Mouse (Mus musculus): Measurements from ENCODE around the gene Ccdc116.
A peak's percentile ranks its signal among the peaks of the same experiment; 100 is the strongest.

The Ccdc116 gene

GRCm38 (mm10) chr16:17131191-17132088 is 15.6 kb downstream of the Ccdc116 start:
- DNase-seq (ENCODE audit: low read depth, low spot score): no peak

GRCm38 (mm10) chr16:17127292-17127691 is 19.7 kb downstream of the Ccdc116 start:
- no peak for DNase-seq (ENCODE audit: low read depth, low spot score)

DNA sequence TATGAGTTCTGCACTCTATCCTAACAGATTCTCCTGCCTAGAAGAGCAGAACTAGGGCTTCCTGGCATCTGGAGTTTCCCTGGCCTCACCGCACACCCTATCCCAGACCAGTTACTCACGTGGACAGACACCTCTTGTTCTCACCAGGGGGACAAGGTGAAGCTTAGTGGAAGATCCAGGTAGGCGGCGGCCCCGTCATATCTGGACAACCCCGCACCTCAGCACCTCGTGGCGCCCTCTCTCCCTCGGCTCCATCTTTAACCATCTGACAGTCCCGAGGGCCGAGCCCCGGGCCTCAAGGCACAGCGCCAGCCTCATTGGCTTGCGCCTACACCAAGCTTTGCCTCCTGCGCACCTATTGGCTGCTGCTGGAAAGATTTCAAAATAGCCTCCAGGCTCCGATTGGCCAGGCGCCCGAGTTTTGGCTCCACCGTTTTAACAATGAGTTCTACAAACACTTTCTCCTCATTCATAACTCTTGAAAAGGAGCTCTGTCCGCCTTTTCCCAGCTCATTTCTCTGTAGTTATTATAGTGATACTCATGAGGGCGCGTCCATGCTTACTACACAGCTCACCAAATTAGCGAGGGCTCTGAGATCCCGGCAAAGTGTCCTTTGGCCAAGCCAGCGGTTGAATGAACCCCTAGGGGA is 22.0 kb downstream of the Ccdc116 start, which contains the start of gene 2610318N02Rik:
2610318N02Rik (minus strand) TSS at position 297 of the 650 bp plus-strand sequence.
- peak; percentile 84 for DNase-seq (ENCODE audit: low read depth, low spot score)

DNA sequence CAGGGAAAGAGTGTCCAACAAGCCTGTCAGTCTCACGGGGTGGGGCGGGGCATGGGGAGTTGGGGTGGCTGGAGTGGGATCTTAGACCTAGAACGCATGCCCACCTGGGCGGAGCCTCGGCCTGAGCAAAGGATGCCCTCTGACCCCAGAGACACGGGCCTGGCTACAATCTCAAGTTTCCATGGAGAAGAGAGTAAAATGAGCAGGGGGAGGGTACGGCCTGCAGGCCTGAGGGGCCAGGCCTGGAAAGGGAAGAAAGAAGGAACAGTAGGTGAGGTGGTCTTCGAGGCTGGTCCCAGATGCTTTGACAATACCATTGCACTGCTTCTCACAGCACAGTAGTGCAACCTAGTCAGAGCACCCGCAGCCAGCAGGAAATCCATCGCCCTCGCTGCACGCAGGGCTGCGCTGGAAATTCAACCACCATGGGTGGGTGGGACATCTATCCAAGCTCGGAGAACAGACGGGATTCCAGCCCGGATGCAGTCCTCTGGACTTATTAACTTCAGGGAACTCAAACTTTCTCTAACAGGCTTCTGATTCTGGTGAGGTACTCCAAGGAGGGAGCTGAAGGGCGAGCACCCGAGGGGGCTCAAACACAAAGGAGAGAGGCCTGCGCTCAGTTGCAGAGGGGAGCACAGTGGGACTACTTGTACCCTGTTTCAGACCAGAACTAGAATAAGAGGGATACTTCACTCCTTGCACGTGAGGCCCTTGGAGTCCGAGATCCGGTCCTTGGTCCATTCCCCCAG is 22.7 kb downstream of the Ccdc116 start:
- DNase-seq (ENCODE audit: low read depth, low spot score): no peak

GRCm38 (mm10) chr16:17121569-17121968 is 25.5 kb downstream of the Ccdc116 start:
- no peak for DNase-seq (ENCODE audit: low read depth, low spot score)

DNA sequence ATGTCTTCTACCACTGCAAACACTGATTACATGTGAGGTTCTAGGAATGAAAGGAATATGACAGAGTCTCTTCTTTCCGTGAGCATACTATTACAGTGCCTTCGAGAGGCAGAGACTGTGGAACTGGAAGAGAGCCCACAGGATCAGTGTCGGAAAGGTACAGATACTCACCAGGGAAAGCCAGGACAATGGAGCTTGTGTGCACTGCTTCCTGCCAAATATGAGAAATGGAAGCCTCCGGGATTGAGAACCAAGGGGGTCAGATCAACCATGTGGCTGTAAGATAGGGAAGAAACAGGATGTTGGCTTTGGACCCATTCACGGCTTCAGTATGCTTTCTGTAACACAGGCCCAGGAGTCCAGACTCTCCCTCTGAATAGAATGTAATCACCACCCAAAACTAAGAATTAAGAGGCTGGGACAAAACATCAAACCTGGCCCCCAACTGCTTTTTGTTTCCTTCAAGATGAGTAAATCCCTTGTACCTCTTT is 29.7 kb downstream of the Ccdc116 start:
- no peak for DNase-seq (ENCODE audit: low read depth, low spot score)

DNA sequence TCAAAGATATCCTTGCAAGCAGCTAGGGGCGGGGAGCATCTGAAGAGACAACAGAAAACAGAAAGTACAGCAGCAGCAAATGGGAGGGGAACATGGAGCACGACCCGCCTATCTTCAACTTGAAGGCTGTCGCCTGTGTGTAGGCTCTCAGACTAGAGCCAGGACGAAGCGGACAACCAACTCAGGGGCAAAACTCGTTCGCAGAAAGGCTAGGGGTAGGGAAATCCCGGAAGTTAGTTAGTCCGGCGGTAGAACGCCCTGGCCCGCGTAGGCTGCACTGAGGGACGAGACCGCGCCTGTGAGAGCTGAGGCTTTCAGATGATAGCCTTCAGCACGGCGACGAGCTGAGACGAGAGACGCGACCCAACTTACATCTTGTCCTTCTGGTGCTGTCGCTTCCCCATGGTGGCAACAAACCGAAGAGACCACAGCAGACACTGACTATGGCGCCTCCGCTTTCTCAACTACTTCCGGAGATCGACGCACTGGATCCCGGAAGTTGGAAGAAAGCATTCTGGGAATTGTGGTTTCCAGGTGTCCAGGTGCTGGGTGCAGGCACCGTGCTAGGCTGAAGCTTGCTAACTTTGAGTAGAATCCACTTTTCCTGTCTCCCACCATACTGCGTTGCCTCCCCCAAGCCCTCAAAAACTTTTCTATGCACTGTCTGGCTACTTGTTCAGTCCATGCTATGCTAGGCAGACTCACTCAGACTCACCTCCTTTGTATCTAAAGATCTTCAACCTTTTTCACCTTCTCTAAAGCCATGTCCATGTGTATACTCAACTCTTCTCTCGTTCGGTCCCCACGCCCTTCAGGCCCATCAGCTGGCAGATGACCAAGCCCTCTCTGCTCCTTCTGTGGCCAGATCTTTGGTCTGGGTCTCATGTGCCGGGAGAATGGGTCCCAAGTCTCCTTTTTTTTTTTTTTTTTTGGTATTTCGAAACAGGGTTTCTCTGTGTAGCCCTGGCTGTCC is 36.0 kb downstream of the Ccdc116 start, which contains the start of gene Ppil2:
Ppil2 (minus strand) TSS at position 487 of the 973 bp plus-strand sequence.
- peak; percentile 71 for DNase-seq (ENCODE audit: low read depth, low spot score)

DNA sequence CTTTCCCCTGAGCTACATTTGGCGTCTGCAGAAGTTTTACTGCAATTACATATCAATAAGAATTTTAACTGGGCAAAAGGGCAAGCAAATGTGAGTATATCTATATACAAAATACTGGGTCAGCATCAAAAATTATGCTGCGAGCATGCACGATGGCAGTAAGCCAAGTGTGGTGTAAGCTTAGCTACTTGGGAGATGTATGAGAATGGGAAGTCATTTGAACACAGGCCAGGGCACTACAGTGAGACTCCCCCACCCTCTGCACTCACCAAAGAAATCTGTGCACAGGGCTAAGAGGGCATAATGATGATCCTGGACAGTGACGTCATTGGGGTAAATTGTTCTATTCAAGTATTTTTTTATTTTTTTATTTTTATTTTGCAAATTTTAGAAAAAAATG is 42.4 kb downstream of the Ccdc116 start:
- no peak for DNase-seq (ENCODE audit: low read depth, low spot score)

DNA sequence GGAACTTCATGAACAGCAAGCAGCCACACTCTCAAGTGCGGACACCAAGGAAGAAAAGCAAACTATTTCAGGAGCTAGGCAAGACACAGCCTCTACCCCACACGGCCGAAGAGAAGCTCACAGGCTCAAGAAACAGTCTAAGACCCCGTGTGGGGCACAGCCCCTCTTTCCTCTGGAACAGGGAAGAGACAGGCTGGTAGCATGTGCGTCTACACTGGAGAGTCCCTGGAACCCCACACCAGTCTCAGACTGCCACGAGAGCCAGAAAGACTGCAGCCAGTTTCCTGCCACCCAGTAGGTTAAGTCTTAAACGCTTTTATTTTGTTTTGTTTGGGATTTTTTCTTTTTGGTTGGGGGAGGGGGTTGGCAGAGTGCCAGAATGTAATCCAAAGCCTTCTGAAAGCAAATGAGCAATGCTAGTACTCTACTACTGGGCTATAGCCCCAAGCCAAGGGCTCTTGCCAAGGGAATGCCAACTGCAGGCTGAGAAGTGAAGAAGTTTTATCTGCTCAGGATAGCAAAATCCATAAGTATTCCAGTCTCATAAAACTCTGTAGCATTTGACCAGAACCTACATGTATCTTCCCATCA is 44.3 kb downstream of the Ccdc116 start:
- no peak for DNase-seq (ENCODE audit: low read depth, low spot score)

- no peak for DNase-seq (ENCODE audit: low read depth, low spot score)
Measured at GRCm38 (mm10) chr16:17096938-17097337, 50.1 kb downstream of the Ccdc116 start.

All from embryo, embryonic 11.5 days (tissue).